Mouse (Mus musculus) embryonic facial prominence, embryonic 15.5 days (tissue): ENCODE results near the gene Fxyd4. TPM values are rescaled to one million over a fixed set of nuclear protein-coding genes. Genes with fewer than 3 reads are reported as not detected.

Experiments used
- ATAC-seq: fragments of 200-750 bp; cut with Nextera tagmentation; 2 replicates; pipeline ENCODE4 v1.8.0; 2017; ENCODE audit warnings: low read depth, moderate TSS enrichment; ENCODE audit not compliant: insufficient number of reproducible peaks, low FRiP score, low TSS enrichment
- H3K27ac ChIP-seq: fragments of 300-500 bp; sonication (generic); replicated peaks from 2 replicates; pipeline ENCODE4 v1.5.1; 2015; ENCODE audit warnings: mild to moderate bottlenecking, inconsistent platforms
- H3K27me3 ChIP-seq: fragments of 300-500 bp; sonication (generic); 2 replicates; pipeline ENCODE4 v1.6.1; 2015; ENCODE audit warnings: inconsistent platforms
- H3K36me3 ChIP-seq: fragments of 300-500 bp; sonication (generic); 2 replicates; pipeline ENCODE4 v1.6.1; 2015; ENCODE audit warnings: mild to moderate bottlenecking, inconsistent platforms
- H3K4me1 ChIP-seq: fragments of 300-500 bp; sonication (generic); 2 replicates; pipeline ENCODE4 v1.6.1; 2015; ENCODE audit warnings: inconsistent platforms
- H3K4me2 ChIP-seq: fragments of 300-500 bp; sonication (generic); replicated peaks from 2 replicates; pipeline ENCODE4 v1.6.1; 2015; ENCODE audit warnings: mild to moderate bottlenecking, inconsistent platforms
- H3K4me3 ChIP-seq: fragments of 300-500 bp; sonication (generic); replicated peaks from 2 replicates; pipeline ENCODE4 v1.5.1; 2015; ENCODE audit warnings: mild to moderate bottlenecking, inconsistent platforms
- H3K9ac ChIP-seq: fragments of 300-500 bp; sonication (generic); 2 replicates; pipeline ENCODE4 v1.6.1; 2015; ENCODE audit warnings: inconsistent platforms
- H3K9me3 ChIP-seq: fragments of 300-500 bp; sonication (generic); replicated peaks from 2 replicates; pipeline ENCODE4 v1.6.1; 2016; ENCODE audit warnings: inconsistent platforms
- WGBS: fragments of 180-500 bp; shearing (Covaris S2); methylation state at CpG from one replicate; pipeline ENCODE4 v1.1.7; 2015; 5-methylcytosine and 5-hydroxymethylcytosine counted together
- polyA plus RNA-seq: library from polyadenylated mRNA; unstranded; fragments of >200 nt; fragmentation: Nextera tagmentation; extraction: Ambion mirVana; gene quantifications from 2 replicates; pipeline ENCODE4 v1.2.1, GENCODE M21; 2015

The Fxyd4 gene
- 3.4 and 4.4 TPM in 2 replicates for polyA plus RNA-seq

DNA sequence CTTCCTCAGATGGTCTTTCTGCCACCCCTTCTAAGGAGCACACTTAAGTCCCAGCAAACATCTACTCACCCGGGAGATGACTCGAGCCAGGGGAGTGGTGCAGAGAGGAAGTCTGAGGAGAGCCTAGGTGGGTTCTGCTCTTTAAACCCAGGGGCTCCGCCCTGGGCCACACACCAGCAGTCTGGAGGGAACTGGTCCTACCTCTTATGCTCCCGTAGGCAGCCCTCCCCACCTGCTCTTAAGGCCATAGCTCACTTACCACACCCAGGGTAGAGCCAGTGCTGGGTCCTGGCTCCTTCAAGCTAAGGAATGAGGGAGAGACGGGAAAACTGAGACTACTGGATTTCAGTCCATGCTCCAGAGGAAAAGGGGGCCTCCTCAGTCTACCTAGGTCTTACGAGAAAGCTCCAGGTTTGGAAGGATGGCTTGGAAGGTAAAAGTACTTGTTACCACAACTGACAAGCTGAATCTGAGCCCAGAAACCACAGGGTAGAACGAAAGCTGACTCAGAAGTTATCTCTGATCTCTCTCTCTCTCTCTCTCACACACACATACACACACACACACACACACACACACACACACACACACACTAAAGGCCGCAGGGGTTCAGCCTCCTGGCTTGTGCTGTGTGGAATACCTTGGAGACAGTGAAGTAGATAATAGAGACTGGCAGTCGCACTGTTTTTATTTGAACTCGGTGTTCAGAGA, at the start of gene Fxyd4:
Fxyd4 (minus strand) TSS at position 471 of the 711 bp plus-strand sequence.
- Histone ChIP-seq H3K4me2 (no peak within 1 kb of the TSS), H3K4me3 (no peak within 1 kb of the TSS), H3K4me1 (no peaks in the 10 kb centered on the region), H3K36me3 (no peaks in the 10 kb centered on the region), H3K27me3 (no peaks in the 10 kb centered on the region), H3K9me3 (no peaks in the 10 kb centered on the region), H3K9ac (no peak within 1 kb of the TSS), H3K27ac (no peak within 1 kb of the TSS)
- WGBS: 67% methylated on average over 10 of the region's 10 CpGs
- ATAC-seq: no peak

DNA sequence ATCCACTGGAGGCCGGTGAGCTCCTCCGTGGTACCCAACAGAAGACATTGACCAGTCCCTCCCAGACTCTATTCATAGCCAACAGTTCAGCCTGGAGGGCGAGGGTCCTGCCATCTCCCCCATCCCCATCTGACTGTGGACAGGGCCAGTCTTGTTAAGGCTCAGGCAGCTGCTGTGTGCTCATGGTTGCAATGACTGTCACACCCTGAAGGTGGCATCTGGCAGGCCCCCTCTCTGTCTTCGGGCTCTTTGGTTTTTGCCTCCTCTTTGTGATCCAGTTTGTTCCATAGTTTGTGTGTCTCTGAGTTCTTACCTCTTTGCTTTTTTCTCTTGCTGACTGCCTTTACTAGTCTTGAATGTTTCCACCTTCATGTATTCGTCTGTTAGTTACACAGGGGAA, 49.7 kb upstream of the Fxyd4 start:
- Histone ChIP-seq H3K4me3 (no peak overlapping the region), H3K27ac (no peak overlapping the region), H3K4me1 (no peaks in the 10 kb centered on the region), H3K36me3 (no peaks in the 10 kb centered on the region), H3K27me3 (no peaks in the 10 kb centered on the region), H3K9ac (no peak overlapping the region), H3K9me3 (no peaks in the 10 kb centered on the region), H3K4me2 (no peak overlapping the region)
- no peak for ATAC-seq
- WGBS: 58% methylated on average over 5 of the region's 5 CpGs

DNA sequence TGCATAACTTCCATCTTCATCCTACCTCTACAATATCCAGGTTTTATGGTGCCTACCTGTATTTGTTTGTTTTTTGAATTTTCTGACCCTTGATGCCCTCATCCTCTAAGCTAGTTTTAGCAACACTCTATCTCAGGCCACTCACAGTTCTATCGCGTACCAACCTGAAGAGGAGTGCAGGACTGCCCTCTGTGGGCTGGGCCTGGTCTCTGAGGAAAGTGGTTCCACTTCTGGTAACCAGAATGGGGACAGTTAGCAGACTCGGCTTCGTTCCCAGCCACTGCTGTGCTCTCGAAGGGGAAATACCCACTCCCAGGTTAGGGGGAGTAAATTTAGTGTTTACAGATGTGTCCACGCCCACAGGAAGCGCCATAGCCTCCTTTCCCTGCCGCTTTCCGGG, 29.2 kb upstream of the Fxyd4 start:
- Histone ChIP-seq H3K4me2 (no peak overlapping the region), H3K27ac (no peak overlapping the region), H3K4me1 (no peaks in the 10 kb centered on the region), H3K9ac (no peak overlapping the region), H3K27me3 (no peaks in the 10 kb centered on the region), H3K4me3 (no peak overlapping the region), H3K36me3 (no peaks in the 10 kb centered on the region), H3K9me3 (no peaks in the 10 kb centered on the region)
- ATAC-seq: no peak
- 36% methylated on average over 9 of the region's 9 CpGs for WGBS

DNA sequence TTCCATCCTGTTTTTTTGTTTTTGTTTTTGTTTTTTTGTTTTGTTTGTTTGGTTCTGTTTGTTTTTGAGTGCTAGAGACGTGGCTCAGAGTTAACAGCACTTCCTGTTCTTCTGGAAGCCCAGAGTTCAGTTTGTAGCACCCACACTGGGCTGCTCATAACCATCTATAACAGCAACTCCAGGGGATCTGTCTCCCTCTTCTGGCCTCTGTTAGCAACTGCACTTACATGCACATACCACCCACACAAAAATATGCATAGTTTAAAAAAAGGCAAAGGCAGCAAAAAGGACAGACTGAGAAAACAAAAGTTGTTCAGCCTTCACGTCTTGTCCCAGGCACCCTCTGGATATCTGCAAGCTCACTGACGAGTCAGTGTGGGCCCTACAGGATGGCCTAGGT, 25.7 kb upstream of the Fxyd4 start:
- Histone ChIP-seq H3K4me2 (no peak overlapping the region), H3K27me3 (no peaks in the 10 kb centered on the region), H3K27ac (no peak overlapping the region), H3K9me3 (no peaks in the 10 kb centered on the region), H3K9ac (no peak overlapping the region), H3K36me3 (no peaks in the 10 kb centered on the region), H3K4me1 (no peaks in the 10 kb centered on the region), H3K4me3 (no peak overlapping the region)
- WGBS: 81% methylated on average over 3 of the region's 3 CpGs
- no peak for ATAC-seq

DNA sequence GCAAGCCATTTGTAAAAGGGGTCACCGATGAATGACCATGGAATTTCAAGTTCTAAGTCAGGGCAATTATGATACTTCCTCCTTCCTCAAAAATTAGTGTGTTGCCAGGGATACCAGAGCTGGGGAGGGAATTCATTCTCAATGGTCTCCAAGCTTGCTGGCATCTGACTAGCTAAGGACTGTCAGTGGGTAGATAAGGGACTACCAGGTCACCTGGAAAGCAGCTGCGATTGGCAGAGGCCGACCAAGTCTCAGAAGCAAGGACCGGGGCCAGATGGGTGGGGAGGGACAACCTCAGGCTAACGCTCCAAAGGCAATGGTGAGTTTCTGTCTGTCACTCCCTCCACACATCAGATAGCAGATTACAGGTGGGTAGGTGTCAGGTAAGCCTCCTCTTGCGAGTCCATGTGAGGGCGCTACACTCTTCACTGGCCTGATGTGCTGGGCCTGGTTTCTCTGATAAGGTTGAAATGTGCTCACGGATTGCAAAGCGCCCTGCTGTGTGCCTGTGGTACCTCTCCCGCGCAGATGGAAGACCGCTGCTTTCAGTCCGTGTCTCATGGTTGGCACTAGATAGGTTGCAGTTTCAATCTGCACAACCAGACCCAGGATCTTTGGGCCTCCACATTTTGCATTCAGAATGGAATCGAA, 19.5 kb upstream of the Fxyd4 start:
- no peak for ATAC-seq
- no peaks in the 10 kb centered on the region for H3K4me1 ChIP-seq
- no peak overlapping the region for H3K27ac ChIP-seq
- no peaks in the 10 kb centered on the region for H3K36me3 ChIP-seq
- WGBS: 26% methylated on average over 14 of the region's 14 CpGs
- H3K9ac ChIP-seq: no peak overlapping the region
- H3K4me3 ChIP-seq: no peak overlapping the region
- no peaks in the 10 kb centered on the region for H3K27me3 ChIP-seq
- no peak overlapping the region for H3K4me2 ChIP-seq
- H3K9me3 ChIP-seq: no peaks in the 10 kb centered on the region

DNA sequence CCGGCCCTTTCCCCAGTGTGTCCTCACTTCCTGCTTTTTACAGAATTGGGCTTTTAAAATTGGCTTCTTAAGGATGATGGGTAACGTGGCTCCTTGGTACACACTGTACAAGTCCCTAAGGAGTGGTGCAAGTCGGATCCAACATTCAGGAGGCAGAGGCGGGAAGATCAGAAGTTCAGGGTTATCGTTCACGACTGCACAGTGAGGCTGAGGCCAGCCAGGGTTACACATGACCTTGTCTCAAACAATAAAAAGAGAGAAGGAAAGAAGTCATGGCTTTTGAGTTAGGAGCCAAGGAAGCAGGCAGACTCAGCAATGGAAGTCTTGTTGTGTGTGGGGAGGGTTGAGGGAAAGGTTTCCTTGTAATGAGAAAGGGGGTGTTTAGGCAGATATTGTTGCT, 18.7 kb upstream of the Fxyd4 start:
- H3K36me3 ChIP-seq: no peaks in the 10 kb centered on the region
- 64% methylated on average over 6 of the region's 6 CpGs for WGBS
- H3K4me3 ChIP-seq: no peak overlapping the region
- no peak overlapping the region for H3K27ac ChIP-seq
- H3K27me3 ChIP-seq: no peaks in the 10 kb centered on the region
- H3K4me2 ChIP-seq: no peak overlapping the region
- no peaks in the 10 kb centered on the region for H3K4me1 ChIP-seq
- no peak for ATAC-seq
- H3K9ac ChIP-seq: no peak overlapping the region
- no peaks in the 10 kb centered on the region for H3K9me3 ChIP-seq

DNA sequence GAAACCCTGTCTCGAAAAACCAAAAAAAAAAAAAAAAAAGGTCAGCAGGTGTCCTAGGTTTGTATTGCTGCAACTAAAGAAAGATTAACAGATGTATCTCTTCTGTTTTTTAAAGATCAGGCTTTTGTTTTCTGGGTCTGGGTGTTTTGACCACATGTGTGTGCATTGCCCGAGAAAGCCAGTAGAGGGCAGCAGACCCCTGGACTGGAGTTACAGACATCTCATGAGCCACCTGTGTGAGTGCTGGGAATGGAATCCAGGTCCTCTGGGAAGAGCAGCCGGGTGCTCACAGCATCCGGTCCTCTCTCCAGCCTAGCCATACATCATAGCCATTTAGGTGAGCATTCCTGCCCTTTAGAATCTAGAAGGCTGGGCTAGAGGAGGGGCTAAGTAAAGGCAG, 14.8 kb upstream of the Fxyd4 start:
- Histone ChIP-seq H3K27me3 (no peaks in the 10 kb centered on the region), H3K4me3 (no peak overlapping the region)

DNA sequence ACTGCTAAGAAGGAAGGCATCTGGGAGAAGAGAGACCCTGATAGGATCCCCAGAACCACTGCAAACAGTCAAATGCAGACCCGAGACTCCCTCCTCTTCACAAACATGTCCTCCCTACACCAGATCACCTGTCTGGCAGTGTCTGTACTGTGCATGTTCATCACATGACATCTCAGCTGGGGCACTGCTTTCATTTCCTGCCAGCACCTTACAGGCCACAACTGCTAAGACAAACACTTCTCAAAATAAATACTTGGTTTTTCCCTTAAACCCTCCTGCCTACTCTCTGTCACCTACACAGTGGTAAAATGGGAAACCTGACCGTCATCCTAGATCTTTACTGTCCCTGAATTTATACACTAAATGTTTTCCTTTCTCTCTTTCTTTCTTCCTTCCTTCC, 6.4 kb upstream of the Fxyd4 start:
- H3K27ac ChIP-seq: no peak overlapping the region
- ATAC-seq: no peak
- WGBS: 84% methylated on average over 2 of the region's 2 CpGs

More for the DNA sequence above, 14.8 kb upstream of the Fxyd4 start:
- Histone ChIP-seq H3K4me1 (no peaks in the 10 kb centered on the region), H3K36me3 (no peaks in the 10 kb centered on the region), H3K9me3 (no peaks in the 10 kb centered on the region), H3K27ac (no peak overlapping the region), H3K4me2 (no peak overlapping the region), H3K9ac (no peak overlapping the region)
- ATAC-seq: no peak
- WGBS: 84% methylated on average over 4 of the region's 4 CpGs

DNA sequence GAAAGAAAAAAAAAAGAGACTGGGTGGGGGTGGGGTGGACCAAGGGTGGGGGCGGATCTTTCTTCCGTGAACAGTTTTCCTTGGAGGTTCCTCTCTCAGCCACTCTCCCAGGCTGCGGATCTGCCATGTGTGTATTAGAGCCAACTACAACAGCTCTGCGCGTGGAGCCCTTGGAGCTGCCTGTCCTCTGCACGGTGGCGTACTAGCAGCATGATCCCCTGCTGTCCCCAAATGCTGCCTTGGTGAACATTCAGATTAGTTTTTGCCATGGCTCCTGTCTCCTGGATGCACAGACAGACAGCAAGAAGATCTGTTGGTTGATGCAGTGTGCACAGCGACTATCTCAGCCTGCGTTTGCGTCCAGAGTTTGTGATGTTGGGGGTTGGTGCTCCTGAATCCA, 5.3 kb upstream of the Fxyd4 start:
- WGBS: 74% methylated on average over 10 of the region's 10 CpGs

More for the DNA sequence above, 6.4 kb upstream of the Fxyd4 start:
- Histone ChIP-seq H3K4me1 (no peaks in the 10 kb centered on the region), H3K4me2 (no peak overlapping the region), H3K27me3 (no peaks in the 10 kb centered on the region), H3K9ac (no peak overlapping the region), H3K36me3 (no peaks in the 10 kb centered on the region; the same call in 1 of the 2 replicates), H3K4me3 (no peak overlapping the region), H3K9me3 (no peaks in the 10 kb centered on the region)

DNA sequence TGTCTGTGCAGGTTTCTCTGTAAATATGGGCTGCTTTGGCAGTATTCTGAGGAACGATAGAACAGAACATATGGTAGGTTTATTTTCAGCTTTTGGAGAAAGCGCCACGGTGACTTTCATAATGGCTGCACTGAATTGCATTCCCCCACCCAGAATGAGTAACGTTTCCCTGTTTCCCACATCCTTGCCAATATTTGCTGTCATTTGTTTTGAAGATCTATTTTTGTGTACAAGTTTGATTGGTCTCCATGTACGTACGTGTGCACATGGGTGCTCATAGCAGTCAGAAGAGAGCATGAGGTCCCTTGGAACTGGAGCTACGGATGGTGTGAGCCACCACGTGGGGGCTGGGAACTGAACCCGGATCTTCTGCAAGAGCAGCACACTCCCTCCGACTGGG, 1.5 kb upstream of the Fxyd4 start:
- 80% methylated on average over 10 of the region's 10 CpGs for WGBS
- no peak for ATAC-seq
- no peaks in the 10 kb centered on the region; the same call in 1 of the 2 replicates for H3K36me3 ChIP-seq
- H3K9me3 ChIP-seq: no peaks in the 10 kb centered on the region
- H3K9ac ChIP-seq: no peak overlapping the region
- H3K27me3 ChIP-seq: no peaks in the 10 kb centered on the region
- H3K4me1 ChIP-seq: no peaks in the 10 kb centered on the region
- no peak overlapping the region for H3K4me2 ChIP-seq
- H3K4me3 ChIP-seq: no peak overlapping the region
- no peak overlapping the region for H3K27ac ChIP-seq

More for the DNA sequence above, 5.3 kb upstream of the Fxyd4 start:
- no peaks in the 10 kb centered on the region for H3K4me1 ChIP-seq
- H3K27me3 ChIP-seq: no peaks in the 10 kb centered on the region
- no peak for ATAC-seq
- H3K9me3 ChIP-seq: no peaks in the 10 kb centered on the region
- no peak overlapping the region for H3K9ac ChIP-seq
- no peak overlapping the region for H3K4me3 ChIP-seq
- no peak overlapping the region for H3K4me2 ChIP-seq
- no peak overlapping the region for H3K27ac ChIP-seq
- H3K36me3 ChIP-seq: no peaks in the 10 kb centered on the region; the same call in 1 of the 2 replicates

DNA sequence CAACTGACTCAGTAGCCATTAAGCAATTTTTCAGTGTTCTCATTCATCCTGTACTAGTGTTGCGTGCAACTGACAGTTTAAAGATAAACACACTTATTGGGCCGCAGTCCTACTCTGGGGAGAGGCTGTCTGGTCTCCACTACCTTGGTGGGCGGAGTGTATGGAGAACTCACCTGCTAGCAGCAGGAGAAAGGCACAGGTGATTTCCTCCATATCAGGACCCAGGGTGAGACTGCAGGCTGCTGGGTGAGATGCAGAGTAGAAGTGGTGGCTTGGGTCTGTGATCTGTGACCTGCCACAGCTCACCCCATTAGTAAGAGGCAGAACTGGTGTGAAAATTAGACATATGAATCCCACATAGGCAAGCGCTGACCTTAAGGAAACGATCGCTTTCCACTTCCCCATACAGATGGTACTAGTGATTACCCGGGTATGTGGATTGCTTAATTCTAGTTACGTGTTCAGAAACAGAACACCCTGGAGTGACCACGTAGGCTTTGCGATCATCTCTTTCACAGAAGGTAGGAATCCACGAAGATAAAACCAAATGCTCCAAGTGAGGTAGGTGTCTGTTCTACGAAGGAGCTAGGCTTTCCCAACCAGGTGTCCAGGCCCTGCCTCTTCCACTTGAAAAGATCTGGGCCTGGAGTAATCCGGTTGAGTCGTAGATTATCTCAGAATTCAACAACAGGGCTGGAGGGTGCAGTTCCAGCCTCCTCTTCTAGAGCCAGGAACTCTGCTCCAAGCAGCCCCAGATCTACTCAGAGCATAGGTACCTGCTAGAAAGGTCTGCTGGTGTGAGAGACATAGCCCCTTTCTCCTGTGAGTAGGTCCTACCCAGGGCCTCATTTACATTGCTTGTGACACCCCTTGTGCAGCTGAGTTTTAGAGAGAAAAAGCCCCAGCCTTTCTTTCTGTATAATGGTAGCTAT, 1.5 kb downstream of the Fxyd4 start:
- Histone ChIP-seq H3K4me2 (no peak overlapping the region), H3K27me3 (no peaks in the 10 kb centered on the region), H3K36me3 (peaks cover 1% of the 10 kb centered on the region; the same call in 1 of the 2 replicates), H3K9me3 (no peaks in the 10 kb centered on the region), H3K9ac (no peak overlapping the region), H3K4me3 (no peak overlapping the region), H3K27ac (no peak overlapping the region), H3K4me1 (no peaks in the 10 kb centered on the region)
- no peak for ATAC-seq
- WGBS: 82% methylated on average over 14 of the region's 14 CpGs
